24 mouse cellular contexts compared by ENCODE assay signal in the genomic region with DNA sequence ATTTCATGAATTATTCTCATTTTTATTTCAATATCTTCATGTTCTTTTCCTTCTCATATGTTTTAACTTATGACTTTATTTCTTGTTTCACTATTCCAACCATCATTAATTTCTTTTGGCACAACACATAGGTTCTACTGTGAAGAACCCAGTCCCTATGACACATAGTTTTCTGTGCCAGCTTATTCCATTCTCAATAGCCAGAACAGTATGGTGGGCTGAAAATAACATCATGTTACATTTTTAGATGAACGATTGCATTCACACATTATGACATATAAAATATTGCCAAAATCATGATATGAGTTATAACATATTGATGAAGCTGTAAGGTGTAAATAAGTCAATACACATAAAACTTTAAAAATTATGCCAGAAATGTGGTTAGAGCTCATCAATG.
DNase-seq lines count a peak whose midpoint lies in the region; ATAC-seq and TF ChIP-seq lines count a peak whose summit lies in the region.
"Had no signal": no experiment of that assay in that cellular context is flagged by ENCODE, and none has a peak within 500 bp of the region (broad histone marks: within the 10 kb centered on the region; RNA-seq: fewer than 3 reads in every experiment).

No protein-coding gene starts in this region.

- no peak for TF ChIP-seq POLR2A in brain, embryonic 14.5 days (IDR thresholded peaks at IDR 0.05; ENCODE audit: borderline replicate concordance, extremely low read depth, insufficient read depth, insufficient read length, poor library complexity, severe bottlenecking)

- H3K4me1 ChIP-seq in forebrain, embryonic 14.5 days (ENCODE audit: control insufficient read depth, insufficient read depth, low read length) = no peaks in the 10 kb centered on the region
- H3K4me1 ChIP-seq in forebrain, postnatal 0 days (ENCODE audit: insufficient read depth) = no peaks in the 10 kb centered on the region
- no peaks in the 10 kb centered on the region for H3K4me1 ChIP-seq in forebrain, embryonic 16.5 days (replicated peaks; ENCODE audit: control insufficient read depth, insufficient read depth, low read length)
- H3K4me1 ChIP-seq in forebrain, embryonic 13.5 days = no peaks in the 10 kb centered on the region
- H3K4me1 ChIP-seq in limb, embryonic 10.5 days = no peaks in the 10 kb centered on the region

- peak; percentile 29; the same call in 1 of the 2 replicates for ATAC-seq in forebrain, embryonic 14.5 days
- no peak; the same call in 1 of the 2 replicates for ATAC-seq in forebrain, postnatal 0 days
- peak; percentile 65 for ATAC-seq in forebrain, embryonic 16.5 days
- ATAC-seq in forebrain, embryonic 13.5 days = no peak; the same call in 1 of the 2 replicates
- no peak for ATAC-seq in inflammation-experienced regulatory T-cells, adult 6 months
- ATAC-seq: activated CD4-positive, CD25-positive, alpha-beta regulatory T cell, adult 4 months; CD4-positive, CD25-positive, alpha-beta regulatory T cell, adult 4 months; Patski had no signal

- H3K9me3 ChIP-seq in forebrain, embryonic 14.5 days (replicated peaks; ENCODE audit: control insufficient read depth, low read length) = no peaks in the 10 kb centered on the region
- H3K9me3 ChIP-seq in forebrain, postnatal 0 days (ENCODE audit: low read length) = no peaks in the 10 kb centered on the region
- no peaks in the 10 kb centered on the region for H3K9me3 ChIP-seq in forebrain, embryonic 16.5 days (ENCODE audit: control insufficient read depth, low read length)
- H3K9me3 ChIP-seq in forebrain, embryonic 13.5 days (replicated peaks) = no peaks in the 10 kb centered on the region; the same call in 1 of the 2 replicates
- H3K9me3 ChIP-seq in limb, embryonic 10.5 days (replicated peaks) = no peaks in the 10 kb centered on the region
- H3K9me3 ChIP-seq: G1E had no signal

- H3K4me2 ChIP-seq in forebrain, embryonic 14.5 days (ENCODE audit: low read length) = no peak overlapping the region
- no peak overlapping the region for H3K4me2 ChIP-seq in forebrain, postnatal 0 days (ENCODE audit: low read depth)
- H3K4me2 ChIP-seq in forebrain, embryonic 16.5 days (ENCODE audit: low read length) = no peak overlapping the region
- H3K4me2 ChIP-seq in forebrain, embryonic 13.5 days = no peak overlapping the region

- no peak overlapping the region for H3K9ac ChIP-seq in forebrain, embryonic 14.5 days (ENCODE audit: low read length)
- no peak overlapping the region for H3K9ac ChIP-seq in forebrain, postnatal 0 days
- no peak overlapping the region for H3K9ac ChIP-seq in forebrain, embryonic 16.5 days (replicated peaks; ENCODE audit: low read depth, low read length)
- no peak overlapping the region for H3K9ac ChIP-seq in forebrain, embryonic 13.5 days

- H3K27ac ChIP-seq in forebrain, embryonic 14.5 days (ENCODE audit: low read depth, low read length) = no peak overlapping the region
- H3K27ac ChIP-seq in forebrain, postnatal 0 days (ENCODE audit: low read depth, low read length) = no peak overlapping the region
- no peak overlapping the region for H3K27ac ChIP-seq in forebrain, embryonic 16.5 days (ENCODE audit: low read length)
- no peak overlapping the region for H3K27ac ChIP-seq in forebrain, embryonic 13.5 days
- H3K27ac ChIP-seq in limb, embryonic 10.5 days = no peak overlapping the region

- WGBS in forebrain, embryonic 14.5 days = 81% methylated on average over 1 of the region's 1 CpGs
- 68% methylated on average over 1 of the region's 1 CpGs for WGBS in forebrain, postnatal 0 days
- 78% methylated on average over 1 of the region's 1 CpGs for WGBS in forebrain, embryonic 16.5 days
- WGBS in forebrain, embryonic 13.5 days = 94% methylated on average over 1 of the region's 1 CpGs
- 95% methylated on average over 1 of the region's 1 CpGs for WGBS in limb, embryonic 10.5 days

- H3K36me3 ChIP-seq in forebrain, embryonic 14.5 days (ENCODE audit: control insufficient read depth, insufficient read depth, low read length) = no peaks in the 10 kb centered on the region
- no peaks in the 10 kb centered on the region for H3K36me3 ChIP-seq in forebrain, postnatal 0 days (ENCODE audit: insufficient read depth)
- H3K36me3 ChIP-seq in forebrain, embryonic 16.5 days (ENCODE audit: control insufficient read depth, insufficient read depth) = no peaks in the 10 kb centered on the region
- no peaks in the 10 kb centered on the region for H3K36me3 ChIP-seq in forebrain, embryonic 13.5 days (ENCODE audit: poor library complexity, severe bottlenecking)
- no peaks in the 10 kb centered on the region for H3K36me3 ChIP-seq in limb, embryonic 10.5 days
- H3K36me3 ChIP-seq: G1E had no signal

- H3K27me3 ChIP-seq in forebrain, embryonic 14.5 days (replicated peaks; ENCODE audit: control insufficient read depth, insufficient read depth, low read length) = no peaks in the 10 kb centered on the region
- H3K27me3 ChIP-seq in forebrain, postnatal 0 days (ENCODE audit: insufficient read depth, low read length) = no peaks in the 10 kb centered on the region
- H3K27me3 ChIP-seq in forebrain, embryonic 16.5 days (replicated peaks; ENCODE audit: control insufficient read depth, insufficient read depth, low read length) = no peaks in the 10 kb centered on the region
- no peaks in the 10 kb centered on the region for H3K27me3 ChIP-seq in forebrain, embryonic 13.5 days
- H3K27me3 ChIP-seq in limb, embryonic 10.5 days (ENCODE audit: low read depth, poor library complexity, severe bottlenecking) = no peaks in the 10 kb centered on the region
- H3K27me3 ChIP-seq: CH12.LX, Patski had no signal

- DNase-seq in forebrain, embryonic 14.5 days (ENCODE audit: low spot score) = peak; percentile 64
- DNase-seq in forebrain, postnatal 0 days = no peak
- peak; percentile 63 for DNase-seq in brain, embryonic 14.5 days (ENCODE audit: low read depth)
- peak; percentile 10 for DNase-seq in brain, embryonic 18.5 days (ENCODE audit: low read depth, low spot score)
- DNase-seq in limb, embryonic 10.5 days (ENCODE audit: low spot score) = no peak
- DNase-seq: adrenal gland, adult 2 months; adrenal gland, adult 8-10 months; adrenal gland, postnatal 10 days; adrenal gland, postnatal 14 days; adrenal gland, postnatal 25 days; adrenal gland, postnatal 36 days; B cell, adult 2 months; cerebellum, adult 11 months; cerebellum, adult 11-12 months; cerebellum, adult 18-20 months; cerebellum, adult 2 months had no signal

- no peak overlapping the region for H3K4me3 ChIP-seq in forebrain, embryonic 14.5 days (ENCODE audit: low read depth, low read length)
- no peak overlapping the region for H3K4me3 ChIP-seq in forebrain, postnatal 0 days (ENCODE audit: low read depth, low read length)
- H3K4me3 ChIP-seq in forebrain, embryonic 16.5 days (replicated peaks; ENCODE audit: low read length) = no peak overlapping the region
- H3K4me3 ChIP-seq in forebrain, embryonic 13.5 days = no peak overlapping the region
- H3K4me3 ChIP-seq in limb, embryonic 10.5 days = no peak overlapping the region

- no peak for TF ChIP-seq CTCF in forebrain, postnatal 0 days (IDR thresholded peaks at IDR 0.05; ENCODE audit: low read depth)
- TF ChIP-seq CTCF in brain, embryonic 14.5 days (IDR thresholded peaks at IDR 0.05; ENCODE audit: borderline replicate concordance, extremely low read depth, insufficient read depth, insufficient read length) = no peak

Comparison
In these comparisons a context has a peak if more than half of its experiments do, and no peak if none do; other contexts are left out.
1. ATAC-seq: peak in forebrain, embryonic 14.5 days (single experiment) and forebrain, embryonic 16.5 days (single experiment); none in forebrain, postnatal 0 days (single experiment), forebrain, embryonic 13.5 days (single experiment) and inflammation-experienced regulatory T-cells, adult 6 months (single experiment).
2. DNase-seq: peak in forebrain, embryonic 14.5 days (single experiment), brain, embryonic 14.5 days (single experiment) and brain, embryonic 18.5 days (single experiment); none in forebrain, postnatal 0 days (single experiment) and limb, embryonic 10.5 days (single experiment).